Mouse (Mus musculus) cerebellum, adult 8-10 months (tissue): ENCODE data around the gene Arhgef25.

Experiments
- DNase-seq: peaks from one replicate; pipeline ENCODE4 v3.0.0; 2022

Arhgef25 gene

DNA sequence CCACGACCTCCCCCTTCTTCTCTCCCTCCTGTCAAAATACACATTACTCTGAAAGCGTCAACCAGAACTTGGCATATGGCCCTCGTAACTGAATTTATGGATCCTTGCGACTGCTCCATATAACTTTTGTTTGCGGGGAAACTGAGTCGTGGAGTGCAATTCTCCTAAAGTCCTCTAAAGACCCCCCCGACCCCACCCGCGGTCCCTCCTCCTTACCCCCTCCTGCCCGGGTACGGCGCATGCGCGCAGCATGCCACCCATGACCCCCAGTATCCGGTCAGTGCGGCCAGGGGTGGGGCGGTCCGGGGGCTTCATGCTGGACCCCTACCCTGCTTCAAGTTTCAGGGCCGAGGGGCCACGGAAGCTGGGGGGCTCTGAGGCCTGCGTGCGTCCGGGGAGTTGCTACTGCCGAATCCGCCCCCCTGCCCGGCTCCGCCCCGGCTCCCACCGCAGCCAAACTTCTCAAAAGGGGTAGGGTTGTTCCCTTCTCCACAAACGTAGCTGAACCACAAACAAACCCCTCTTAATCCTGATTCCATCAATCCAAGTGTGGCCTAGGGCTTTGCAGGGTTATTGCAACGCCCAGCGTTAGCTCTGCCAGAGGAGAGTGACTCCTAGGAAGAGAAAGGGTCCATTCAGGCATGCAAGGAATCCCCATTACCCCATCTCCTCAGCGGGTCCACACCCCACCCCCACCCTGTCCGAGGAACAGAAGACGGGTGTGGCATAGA, at the start of gene Arhgef25:
Gene Arhgef25, minus strand, starts transcription at position 433 of the 731 bp plus-strand sequence.
- DNase-seq = no peak

DNA sequence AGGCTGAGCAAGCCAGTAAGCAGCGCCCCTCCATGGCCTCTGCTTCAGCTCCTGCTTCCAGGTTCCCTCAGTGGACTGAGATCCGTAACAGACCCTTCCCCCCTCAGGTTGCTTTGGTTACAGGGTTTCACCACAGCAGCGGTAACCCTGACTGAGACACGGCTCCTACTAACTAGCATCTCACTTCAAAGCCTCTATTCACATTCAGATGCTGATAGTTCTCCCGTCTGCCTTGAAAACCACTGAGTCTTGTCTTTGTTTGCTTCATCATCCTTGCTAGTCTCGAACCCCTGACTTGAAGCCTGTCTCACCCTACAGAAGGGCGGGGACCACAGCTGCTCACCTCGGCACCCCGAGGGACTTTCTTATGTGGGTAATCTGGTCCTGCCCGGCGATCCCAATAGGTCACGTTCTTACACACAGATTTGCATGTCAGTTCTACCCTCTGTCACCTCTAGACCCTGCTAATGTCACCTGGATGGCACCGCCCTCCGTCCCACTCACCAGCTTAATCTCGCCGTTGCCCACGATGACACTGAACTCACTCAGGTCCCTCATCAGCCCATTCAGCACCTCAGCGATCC, 48.5 kb upstream of the Arhgef25 start:
- DNase-seq = no peak

DNA sequence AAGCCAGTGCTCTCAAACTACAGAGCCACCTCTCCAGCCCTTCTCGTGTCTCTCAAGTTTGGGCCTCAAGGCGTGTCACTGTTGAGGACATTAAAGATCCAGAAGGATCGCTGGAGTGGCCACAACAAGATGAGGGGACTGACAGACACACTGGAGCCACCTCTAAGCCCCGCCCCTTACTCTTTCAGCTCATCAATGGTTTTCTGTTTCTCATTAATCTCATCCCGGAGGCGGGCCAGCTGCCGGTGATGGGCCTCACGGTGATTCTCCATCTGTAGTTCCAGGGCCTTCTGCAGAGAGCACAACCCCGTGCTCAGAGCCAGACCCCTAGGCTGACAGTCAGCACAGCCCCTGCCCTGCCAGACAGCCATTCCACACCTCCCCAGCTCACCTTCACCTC, 46.7 kb upstream of the Arhgef25 start:
- no peak for DNase-seq

DNA sequence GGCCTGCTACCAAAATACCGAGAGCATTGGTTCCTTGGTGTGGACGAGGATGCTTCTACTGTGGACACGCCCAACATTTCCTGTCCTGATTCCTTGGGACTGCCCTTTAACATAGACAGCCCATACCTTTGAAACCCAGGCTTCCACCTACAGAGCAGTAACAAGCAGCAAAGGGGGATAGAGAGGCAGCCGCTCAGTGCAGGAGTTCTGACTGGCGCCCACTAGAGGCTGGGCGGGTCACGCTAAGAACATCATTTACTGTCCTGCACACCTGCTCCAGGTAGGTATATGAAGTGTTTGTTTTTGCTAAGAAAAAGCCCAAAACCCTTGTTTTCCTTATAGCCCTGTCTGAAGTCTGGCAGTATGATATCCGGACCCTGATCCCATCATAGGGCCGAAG, 43.3 kb upstream of the Arhgef25 start:
- no peak for DNase-seq

DNA sequence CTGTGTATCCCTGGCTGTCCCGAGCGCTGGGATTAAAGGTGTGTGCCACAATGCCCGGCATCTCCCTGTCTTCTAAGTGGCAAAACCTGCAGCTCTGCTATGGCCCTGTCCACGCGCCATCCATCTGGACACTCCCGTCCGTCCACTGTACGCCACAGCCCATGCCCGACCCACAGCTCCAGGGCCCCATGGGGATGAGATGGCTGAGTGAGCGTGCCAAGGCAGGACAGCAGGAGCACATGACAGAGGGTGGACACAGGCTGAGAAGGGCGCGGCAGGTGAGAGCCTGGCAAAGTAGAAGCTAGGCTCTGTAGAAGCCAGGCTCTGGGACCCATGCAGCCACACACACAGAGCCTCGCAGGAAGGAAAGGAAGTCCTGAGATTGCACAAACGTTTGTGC, 41.9 kb upstream of the Arhgef25 start:
- no peak for DNase-seq

DNA sequence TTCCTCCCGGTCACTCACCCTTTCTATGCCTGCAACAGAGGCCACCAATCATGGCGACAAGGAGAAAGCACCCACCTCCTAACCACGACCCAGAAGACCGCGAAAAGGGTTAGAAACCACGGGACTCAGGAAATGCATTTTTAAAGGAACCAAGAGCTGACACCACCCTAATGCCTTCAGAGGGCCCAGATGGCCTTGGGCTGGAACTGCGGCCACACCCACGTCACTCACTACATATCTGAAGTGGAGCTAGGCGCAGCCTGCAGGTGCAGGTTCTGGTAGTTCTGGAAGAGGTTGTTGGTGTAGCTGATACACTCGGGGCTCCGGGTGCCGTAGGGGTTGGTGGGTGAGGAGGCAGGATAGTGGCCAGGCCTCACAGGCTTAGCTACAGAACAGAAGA, 40.8 kb upstream of the Arhgef25 start:
- no peak for DNase-seq

DNA sequence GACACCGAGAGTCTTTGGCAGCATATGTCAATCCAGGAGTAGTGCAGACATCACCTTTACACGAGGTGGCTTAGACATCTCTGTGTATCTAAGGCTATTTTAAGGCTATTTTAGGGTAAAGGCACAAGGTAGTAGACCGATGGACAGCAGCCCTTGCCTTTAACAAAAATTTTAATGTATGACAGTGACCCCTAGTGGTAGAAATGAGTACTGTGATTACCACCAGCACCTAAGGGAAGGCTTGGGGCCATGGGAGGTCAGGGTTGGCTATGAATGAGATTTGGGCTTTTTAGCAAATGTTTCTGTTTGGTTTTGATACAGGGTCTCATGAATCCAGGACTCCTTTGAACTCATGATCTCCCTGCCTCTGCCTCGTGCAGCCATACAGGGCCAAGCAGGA, 39.0 kb upstream of the Arhgef25 start:
- DNase-seq = peak; percentile 74

DNA sequence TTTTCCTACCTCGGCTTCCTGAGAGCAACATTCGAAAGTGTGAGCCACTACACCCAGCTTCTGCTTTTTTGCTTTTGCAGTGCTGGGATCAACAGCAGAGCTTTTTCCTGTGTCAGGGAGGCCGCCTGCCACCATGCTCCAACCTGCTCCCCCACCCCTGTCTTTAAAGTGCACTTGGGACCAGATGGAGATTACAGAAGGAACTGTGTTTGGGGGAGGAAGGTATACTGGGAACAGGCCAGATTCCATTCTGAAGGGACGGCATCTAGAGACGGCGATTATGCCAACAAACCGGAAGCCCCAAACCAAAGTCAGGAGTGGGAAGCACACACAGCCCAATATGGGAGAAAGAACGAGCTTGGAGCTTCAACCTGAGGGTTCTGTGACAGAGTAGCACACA, 37.3 kb upstream of the Arhgef25 start:
- DNase-seq = no peak

DNA sequence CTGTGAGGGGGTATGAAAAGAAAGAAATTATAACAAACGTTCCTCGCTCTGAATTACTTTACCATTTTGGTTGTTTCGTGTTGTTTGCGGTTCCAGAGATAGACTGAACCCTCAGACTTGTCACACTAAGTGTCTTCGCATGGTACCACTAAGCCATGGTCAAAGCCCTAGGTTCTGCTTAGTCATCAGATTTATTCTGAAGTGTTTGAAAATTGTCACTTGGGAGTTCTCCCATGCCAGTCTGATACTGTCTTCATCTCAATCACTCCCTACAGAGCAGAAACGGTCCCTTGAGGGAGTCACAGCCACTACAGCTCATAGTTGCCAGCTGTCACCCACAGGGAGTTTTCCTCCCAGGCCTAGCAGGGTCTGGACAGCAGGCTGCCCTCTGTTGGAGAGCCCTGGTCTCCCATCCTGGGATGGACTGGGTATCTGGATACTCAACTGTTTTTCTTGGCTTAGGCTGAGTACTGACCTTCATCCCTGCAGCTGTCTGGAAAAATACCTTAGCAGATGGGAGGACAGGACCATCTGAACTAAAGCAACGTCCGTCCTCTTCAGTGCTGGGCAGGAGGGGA, 36.5 kb upstream of the Arhgef25 start:
- no peak for DNase-seq

DNA sequence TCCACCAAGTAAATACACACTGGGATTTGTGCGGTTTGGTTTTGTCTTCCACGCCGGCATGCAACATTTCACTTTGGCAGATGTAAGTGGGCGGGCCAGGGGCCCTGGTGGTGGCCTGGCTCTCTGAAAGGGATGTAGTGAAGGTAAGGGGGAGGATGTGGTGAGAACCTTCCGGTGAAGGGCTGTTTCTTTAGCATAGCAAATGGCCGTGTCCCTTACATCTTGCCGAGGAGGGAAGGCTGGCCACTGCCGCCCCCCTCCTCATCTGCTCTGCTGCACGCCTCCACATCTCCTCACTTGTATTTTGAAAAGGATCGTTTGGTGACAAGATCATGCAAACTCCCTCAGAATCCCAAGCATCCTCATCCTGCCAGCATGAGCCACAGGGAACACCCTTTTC, 35.8 kb upstream of the Arhgef25 start:
- DNase-seq = no peak

DNA sequence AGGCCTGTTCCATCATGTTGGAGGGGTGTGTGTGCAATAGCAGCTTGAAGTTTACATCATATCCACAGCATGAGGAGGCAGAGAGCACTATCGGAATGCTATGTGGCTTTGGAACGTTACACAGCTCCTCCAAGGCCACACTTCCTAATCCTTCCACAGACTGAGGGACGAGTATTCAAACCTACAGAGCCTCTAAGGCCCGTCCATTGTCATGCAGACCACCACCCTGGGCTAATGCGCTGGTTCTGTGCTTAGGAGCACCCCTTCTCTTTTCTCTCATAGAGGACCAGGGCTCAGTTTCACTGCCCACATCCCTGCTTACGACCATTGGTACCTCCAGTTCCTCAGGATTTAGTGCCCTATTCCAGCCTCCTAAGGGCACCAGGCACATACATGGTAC, 35.3 kb upstream of the Arhgef25 start:
- no peak for DNase-seq

DNA sequence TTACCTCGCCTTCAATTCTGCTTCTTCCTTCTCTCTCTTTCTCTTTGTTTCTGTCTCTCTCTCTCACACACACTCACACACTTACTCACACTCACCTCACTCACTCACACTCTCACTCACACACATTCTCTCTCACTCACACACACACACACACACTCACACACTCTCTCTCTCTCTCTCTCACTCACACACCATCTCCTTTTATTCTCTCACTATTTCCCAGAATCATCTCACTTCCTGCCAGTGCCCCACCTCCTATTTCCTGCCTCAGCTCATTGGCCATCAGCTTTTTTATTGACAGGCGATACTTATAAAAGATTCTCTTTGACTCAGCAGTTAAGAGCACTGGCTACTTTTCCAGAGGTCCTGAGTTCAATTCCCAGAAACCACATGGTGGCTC, 28.5 kb upstream of the Arhgef25 start:
- no peak for DNase-seq

DNA sequence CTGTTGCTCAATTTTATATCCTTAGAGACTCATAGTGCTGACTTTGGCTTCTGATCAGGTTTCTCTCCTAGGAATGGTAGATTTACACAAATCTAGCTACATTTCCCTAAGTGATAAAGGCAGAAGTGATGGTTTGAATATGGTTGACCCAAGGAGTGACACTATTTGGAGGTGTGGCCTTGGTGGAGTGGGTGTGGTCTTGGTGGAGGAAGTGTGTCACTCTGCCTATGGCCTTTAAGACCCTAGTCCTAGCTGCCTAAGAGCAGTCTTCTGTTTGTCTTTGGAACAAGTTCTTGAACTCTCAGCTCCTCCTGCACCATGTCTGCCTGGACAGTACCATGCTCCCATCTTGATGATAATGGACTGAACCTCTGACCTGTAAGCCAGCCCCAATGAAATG, 27.3 kb upstream of the Arhgef25 start:
- no peak for DNase-seq

DNA sequence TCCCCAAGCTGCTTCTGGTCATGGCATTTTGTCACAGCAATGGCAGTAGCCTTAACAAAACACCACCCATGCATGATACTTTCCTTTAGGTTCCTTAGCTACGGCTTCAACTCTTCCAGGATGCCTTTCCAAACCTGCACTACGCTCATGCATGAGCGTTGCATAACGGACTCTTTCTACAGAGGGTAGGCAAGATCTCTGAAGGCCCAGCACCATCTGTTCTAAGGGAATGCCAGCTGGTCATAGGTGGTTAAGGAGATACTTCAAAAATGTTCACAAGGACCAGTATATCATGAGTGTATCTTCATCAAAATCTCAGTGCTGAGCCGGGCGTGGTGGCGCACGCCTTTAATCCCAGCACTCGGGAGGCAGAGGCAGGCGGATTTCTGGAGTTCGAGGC, 26.6 kb upstream of the Arhgef25 start:
- no peak for DNase-seq

DNA sequence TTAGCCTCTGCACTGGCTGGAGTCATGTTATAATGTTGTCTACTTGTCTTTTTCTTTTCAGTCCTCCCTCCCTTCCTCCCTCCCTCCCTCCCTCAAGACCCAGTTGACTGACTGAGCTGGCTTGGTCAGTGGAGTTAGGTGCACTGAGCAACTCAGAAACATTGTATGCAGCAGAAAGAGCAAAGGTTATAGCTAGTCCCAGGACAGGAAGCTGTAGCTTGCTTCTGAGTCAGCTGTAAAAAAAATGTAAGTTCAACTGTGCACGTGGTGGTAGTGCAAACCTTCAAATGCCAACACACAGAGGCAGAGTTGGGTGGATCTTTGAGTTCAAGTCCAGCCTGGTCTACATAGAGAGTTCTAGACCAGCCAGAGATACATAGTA, 24.5 kb upstream of the Arhgef25 start:
- no peak for DNase-seq

DNA sequence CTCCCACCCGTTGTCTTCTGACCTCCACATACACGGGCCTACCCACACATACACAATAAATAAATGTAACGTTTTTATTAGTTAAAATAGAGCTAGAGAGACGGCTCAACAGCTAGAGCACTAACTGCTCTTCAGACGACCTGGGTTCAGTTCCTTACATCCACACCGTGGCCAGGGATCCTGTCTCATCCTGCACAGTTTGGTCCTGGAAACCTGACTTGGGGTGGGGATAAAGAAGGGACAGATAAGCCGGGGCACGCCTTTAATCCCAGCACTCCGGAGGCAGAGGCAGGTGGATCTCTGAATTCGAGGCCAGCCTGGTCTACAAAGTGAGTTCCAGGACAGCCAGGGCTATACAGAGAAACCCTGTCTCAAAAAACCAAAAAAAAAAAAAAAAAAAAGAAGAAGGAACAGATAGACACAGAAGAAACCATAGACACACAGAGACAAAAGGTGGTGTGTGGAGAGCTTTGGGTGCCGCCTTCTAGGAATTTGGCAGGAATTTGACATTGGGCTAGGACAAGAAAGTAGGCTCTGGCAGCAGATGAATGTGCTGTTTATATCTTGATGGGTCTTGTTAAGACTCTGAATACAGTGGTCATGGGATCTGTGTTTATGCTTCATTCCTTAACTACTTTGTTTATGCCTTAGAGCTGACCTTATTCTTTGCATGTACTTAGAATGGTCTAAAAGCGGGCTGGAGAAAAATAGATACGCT, 24.0 kb upstream of the Arhgef25 start:
- no peak for DNase-seq

DNA sequence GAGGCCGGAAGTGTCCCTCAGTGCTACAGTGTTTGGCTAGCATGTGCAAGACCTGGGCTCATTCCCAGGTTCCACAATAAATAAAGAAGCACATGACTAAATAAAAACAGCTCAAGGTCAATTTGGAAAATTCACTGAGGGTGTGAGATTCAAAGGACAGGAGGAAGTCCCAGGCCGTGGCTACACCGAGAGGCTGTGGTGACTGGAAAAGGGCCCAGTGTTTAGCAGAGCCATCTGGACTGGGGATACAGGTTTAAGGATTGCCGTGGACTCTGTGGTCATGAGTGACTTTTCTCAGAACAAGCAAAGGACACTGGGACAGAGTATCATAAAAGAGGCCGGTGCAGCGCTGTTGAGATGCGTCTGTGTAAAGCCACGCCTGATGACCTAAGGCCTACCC, 23.4 kb upstream of the Arhgef25 start:
- no peak for DNase-seq

DNA sequence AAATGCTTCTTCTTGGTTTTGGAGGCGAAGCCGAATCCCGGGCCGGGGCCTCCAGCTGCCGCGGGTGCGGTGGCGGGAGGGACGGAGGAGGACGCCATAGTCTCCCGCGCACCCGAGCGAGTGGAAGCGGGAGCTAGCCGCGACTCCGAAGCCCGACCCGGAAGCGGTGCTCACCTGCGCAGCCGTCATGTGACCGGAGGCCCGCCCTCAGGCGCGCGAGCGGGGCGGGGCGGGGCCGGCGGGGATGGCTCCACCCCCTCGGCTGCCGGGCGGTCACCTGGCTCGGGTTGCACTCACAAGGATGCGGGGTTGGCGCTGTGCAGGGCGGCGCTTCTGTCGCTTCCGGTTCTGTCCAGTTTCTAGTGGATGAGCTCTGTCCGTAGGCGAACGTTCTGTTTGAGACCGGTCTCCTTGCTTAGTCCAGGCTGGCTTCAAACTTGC, 21.6 kb upstream of the Arhgef25 start, which contains the start of gene Pip4k2c:
Gene Pip4k2c, minus strand, starts transcription at position 172 of the 441 bp plus-strand sequence.
- peak; percentile 92 for DNase-seq

DNA sequence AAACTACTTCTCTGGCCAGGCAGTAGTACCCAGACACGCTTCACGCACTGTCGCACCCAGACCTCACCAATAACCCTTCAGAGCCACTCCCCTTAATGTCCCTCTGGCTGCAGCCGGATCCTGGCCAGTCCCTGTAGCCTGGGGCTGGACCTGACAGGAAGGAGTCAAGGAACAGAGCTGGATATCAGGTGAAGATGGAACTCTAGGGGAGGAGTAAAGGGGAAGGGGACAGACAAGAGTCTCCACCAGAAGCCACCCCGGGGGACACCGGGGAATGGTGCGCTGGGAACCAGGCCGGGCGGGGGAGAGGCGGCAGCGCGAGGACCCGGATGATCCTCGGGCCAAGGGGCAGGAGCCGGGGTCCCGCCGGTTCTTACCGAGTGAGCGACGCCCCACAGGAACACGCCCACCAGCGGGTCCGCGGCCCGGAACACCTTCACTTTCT, 21.1 kb upstream of the Arhgef25 start:
- no peak for DNase-seq

DNA sequence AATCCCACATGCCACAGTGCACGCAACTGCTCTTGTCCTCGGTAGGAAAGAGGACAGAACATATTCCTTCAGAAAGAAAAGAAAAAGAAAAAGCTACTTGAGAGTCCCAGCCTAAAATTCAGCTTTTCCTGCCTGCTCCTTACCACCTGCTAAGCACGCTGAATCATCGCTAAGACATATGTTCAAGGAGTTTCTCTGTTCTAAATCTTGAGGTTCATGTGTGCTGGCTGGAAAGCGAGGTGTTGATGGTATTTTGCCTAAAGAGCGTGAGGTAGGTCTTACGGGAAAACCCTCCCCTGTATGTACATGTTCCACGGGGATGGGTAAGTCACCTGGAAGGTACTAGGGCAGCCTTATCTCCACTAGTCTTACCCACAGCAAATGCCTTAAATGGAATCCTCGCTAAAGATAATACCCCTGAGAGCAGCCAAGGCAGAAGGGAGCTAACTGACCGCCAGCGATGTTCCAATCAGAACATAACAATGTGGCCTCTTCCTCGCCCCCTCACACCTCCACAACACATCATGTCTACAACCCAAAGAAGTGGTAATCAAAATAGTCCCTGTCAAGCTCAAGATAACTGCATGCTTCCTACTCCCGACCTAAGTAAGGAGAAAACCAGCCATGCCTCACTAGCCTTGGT, 20.2 kb upstream of the Arhgef25 start:
- no peak for DNase-seq

DNA sequence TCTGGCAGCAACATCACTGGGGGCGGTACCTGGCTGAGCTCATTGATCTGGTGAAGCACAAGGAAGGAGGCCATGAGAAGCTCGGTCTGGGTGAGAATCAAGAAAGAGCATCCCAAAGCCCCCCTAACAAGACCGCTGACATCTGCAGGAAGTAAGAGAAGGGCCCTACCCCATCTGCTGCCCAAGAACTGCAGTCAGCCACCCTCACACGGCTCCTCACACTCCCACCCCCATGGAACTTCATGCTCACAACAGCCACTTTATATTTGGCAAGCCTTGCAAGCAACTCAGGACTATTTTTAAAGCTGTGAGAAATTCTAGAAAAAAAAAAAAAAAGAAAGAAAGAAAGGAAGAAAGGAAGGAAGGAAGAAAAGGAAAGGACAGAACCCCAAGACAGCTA, 19.0 kb upstream of the Arhgef25 start:
- DNase-seq = no peak

DNA sequence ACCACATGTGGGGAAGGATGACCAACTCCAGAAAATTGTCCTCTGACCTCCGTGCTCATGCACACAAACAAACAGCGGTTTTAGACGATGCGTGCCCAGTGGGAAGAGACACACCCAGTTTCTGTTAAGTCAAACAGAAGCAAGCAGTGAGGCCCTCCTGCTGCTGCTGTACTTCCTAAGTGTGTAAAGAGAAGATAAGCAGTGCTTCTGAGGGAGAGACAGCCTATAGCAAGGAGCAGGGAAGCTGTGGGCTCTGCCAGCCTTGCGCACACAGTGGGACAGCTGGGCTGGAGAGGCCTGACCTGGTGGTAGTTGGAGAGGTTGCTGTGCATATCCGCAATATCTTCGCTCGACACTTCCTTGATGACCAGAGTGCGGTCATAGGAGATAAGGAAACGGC, 15.5 kb upstream of the Arhgef25 start:
- no peak for DNase-seq

DNA sequence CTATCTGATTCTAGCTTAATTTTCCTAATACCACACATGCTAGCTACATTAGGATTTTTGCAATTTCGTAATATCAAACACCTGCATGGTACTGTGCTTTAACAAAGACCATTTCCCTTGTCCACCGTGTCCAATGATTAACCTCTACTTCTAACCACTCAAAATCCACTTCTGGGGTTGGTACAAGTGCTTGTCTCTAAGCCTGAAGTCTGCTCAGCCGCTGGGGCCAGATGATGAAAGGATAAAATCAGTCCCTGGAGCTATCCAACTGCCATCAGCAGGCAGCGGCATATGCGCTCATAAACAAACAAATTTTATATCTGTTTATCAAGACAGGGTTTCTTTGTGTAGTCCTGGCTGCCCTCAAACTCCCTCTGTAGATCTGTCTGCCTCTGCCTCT, 14.7 kb upstream of the Arhgef25 start:
- no peak for DNase-seq
